Mouse (Mus musculus): ENCODE results near the gene Ndufb4. TPM values are rescaled to one million over a fixed set of nuclear protein-coding genes. Genes with fewer than 3 reads are reported as not detected.
"Not testable (repeated sequence)": the region's sequence is repeated elsewhere in the genome, so short reads cannot be mapped to it uniquely, and the experiment has no call there.

Gene Ndufb4
- polyA plus RNA-seq, 1 experiment from 2014 or later: 32.2 TPM

DNA sequence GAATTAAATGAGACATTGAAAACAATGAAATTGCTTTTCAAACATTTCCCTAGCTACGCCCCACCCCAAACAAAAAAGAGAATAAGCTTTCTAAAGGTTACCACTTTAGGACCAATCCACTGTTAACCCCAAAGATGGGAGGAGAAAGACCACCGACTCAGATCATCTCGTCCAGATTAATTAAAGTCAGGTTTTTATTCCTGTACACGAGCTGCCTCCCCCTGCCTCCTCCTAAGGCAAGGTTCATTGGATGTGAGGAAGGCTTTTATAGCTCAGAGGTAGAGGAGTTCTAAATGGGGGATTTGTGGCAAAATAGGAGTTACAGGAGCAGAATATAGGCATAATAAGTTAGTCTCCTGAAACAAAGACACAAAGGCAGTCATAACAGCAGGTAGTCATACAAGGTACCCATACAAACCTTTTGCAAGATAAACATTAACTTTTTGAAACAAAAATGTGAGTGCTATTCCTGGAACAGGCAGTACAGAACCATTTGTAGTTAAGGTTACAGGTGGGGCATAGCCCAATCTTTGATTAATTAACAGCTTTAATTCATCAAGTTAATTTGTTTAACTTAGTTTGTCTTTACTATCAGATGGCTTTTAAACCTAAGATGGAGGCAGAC is 690 bp upstream of the Ndufb4 start:
- ATAC-seq: no peak
- in situ Hi-C loops (cut with MboI; ENCODE audit: low pct_unique_long_range_greater_than_20kb): no loop called here
- ChIA-PET CTCF (interaction anchor here (1.7 kb wide), 1 partner anchor 27 kb away, joined by 5 read pairs; no protein-coding TSS in a partner anchor), POLR2A (no interaction called here)
- no peaks in the 10 kb centered on the region for H3K27me3 ChIP-seq
- no peak for DNase-seq (ENCODE audit: low read depth, low spot score)
- TF ChIP-seq CTCF (IDR thresholded peaks at IDR 0.05): no peak

DNA sequence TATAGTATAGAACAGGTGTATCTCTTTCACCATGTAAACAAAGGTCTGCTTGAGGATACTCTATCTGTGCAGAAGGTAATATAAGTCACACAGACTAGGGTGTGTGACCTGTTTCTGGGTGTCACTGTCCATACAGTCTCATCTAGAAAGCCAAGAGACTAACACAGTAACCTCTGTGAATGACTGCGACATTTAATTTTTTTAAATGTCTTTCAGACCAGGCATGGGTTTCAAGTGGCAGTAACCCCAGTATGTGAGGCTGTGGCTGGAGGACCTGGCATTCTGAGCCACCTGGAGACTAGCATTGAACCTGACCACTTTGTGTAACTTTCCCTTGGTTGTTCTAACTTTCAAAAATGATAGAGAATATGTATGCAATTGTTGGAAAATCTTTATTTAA is 1.2 kb downstream of the Ndufb4 start:
- no peak for DNase-seq (ENCODE audit: low read depth, low spot score)
- POLR2A ChIA-PET: interaction anchor here (0.7 kb wide), 1 partner anchor 264 kb away, joined by 3 read pairs; no protein-coding TSS in a partner anchor
- in situ Hi-C loops (cut with MboI; ENCODE audit: low pct_unique_long_range_greater_than_20kb): no loop called here
- no peak for TF ChIP-seq CTCF (IDR thresholded peaks at IDR 0.05)
- no peak for ATAC-seq
- H3K27me3 ChIP-seq: no peaks in the 10 kb centered on the region
- CTCF ChIA-PET: interaction anchor here (1.1 kb wide), 1 partner anchor 38 kb away, joined by 3 read pairs; no protein-coding TSS in a partner anchor

- H3K27me3 ChIP-seq: no peaks in the 10 kb centered on the region
- no peak for DNase-seq (ENCODE audit: low read depth, low spot score)
- in situ Hi-C loops (cut with MboI; ENCODE audit: low pct_unique_long_range_greater_than_20kb): no loop called here
- no peak for ATAC-seq
- POLR2A ChIA-PET: interaction anchor here (0.7 kb wide), 1 partner anchor 263 kb away, joined by 3 read pairs; no protein-coding TSS in a partner anchor
- CTCF ChIA-PET: interaction anchor here (1.1 kb wide), 1 partner anchor 37 kb away, joined by 3 read pairs; no protein-coding TSS in a partner anchor
- no peak for TF ChIP-seq CTCF (IDR thresholded peaks at IDR 0.05)
Observed at GRCm38 (mm10) chr16:37652654-37653053, 1.6 kb downstream of the Ndufb4 start.

GRCm38 (mm10) chr16:37651467-37651866 is 2.8 kb downstream of the Ndufb4 start:
- in situ Hi-C loops (cut with MboI; ENCODE audit: low pct_unique_long_range_greater_than_20kb): no loop called here
- ChIA-PET POLR2A (no interaction called here), CTCF (interaction anchor here (1.0 kb wide), 1 partner anchor 31 kb away, joined by 3 read pairs; no protein-coding TSS in a partner anchor)
- no peak for DNase-seq (ENCODE audit: low read depth, low spot score)
- H3K27me3 ChIP-seq: no peaks in the 10 kb centered on the region
- no peak for TF ChIP-seq CTCF (IDR thresholded peaks at IDR 0.05)
- no peak for ATAC-seq

- POLR2A ChIA-PET: interaction anchor here (0.6 kb wide), 1 partner anchor 638 kb away, joined by 5 read pairs; the partner anchor contains the start of gene Polq
- in situ Hi-C loops (cut with MboI; ENCODE audit: low pct_unique_long_range_greater_than_20kb): no loop called here
- CTCF ChIA-PET: interaction anchor here (2.8 kb wide), 1 partner anchor 14 kb away, joined by 7 read pairs; no protein-coding TSS in a partner anchor
- ATAC-seq (no peak), DNase-seq (ENCODE audit: low read depth, low spot score) (no peak)
- H3K27me3 ChIP-seq: no peaks in the 10 kb centered on the region
- TF ChIP-seq CTCF (IDR thresholded peaks at IDR 0.05): no peak
Observed at GRCm38 (mm10) chr16:37649068-37649467, 5.2 kb downstream of the Ndufb4 start.

DNA sequence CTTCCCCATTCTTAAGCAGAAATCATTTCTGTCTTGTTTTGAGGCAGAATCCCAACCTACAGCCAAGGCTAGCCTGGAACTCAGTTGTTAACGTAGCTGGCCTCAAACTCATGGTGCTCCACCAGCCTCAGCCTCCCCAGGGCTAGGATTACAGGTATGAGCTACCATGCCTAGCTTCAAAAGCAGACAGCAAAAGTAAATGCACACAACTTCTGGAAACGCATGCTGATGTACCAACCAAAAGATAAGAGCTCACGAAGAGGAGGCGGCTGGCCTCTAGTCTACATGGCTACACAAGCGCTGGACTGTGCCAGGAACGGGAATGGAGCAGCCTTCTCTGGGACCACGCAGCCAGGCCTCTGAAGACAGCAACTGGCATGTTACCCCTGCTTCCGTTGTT is 6.3 kb downstream of the Ndufb4 start:
- DNase-seq (ENCODE audit: low read depth, low spot score) (no peak), ATAC-seq (no peak)
- in situ Hi-C loops (cut with MboI; ENCODE audit: low pct_unique_long_range_greater_than_20kb): no loop called here
- no peaks in the 10 kb centered on the region for H3K27me3 ChIP-seq
- ChIA-PET CTCF (interaction anchor here (1.0 to 1.4 kb wide), 2 partner anchors 36 to 106 kb away, joined by 3 to 5 read pairs; no protein-coding TSS in a partner anchor), POLR2A (no interaction called here)
- no peak for TF ChIP-seq CTCF (IDR thresholded peaks at IDR 0.05)

DNA sequence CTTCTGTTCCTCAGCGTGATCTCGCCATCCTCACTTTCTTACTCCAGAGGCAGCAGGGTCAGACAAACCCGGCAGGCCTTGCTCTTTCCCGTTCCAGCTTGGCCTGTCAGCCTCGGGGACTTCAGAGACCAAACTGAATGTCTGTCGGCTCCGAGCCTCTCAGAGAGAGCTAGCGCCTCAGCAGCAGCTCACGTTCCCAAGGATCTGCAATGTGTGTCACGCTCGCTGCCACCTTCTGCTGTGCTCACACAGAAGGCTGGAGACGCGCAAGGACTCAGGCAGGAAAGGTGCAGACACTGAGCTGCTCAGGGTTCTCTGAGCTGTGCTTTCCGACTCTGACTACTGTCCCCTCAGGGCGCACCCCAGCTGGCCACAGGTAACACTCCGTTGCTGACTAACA is 7.2 kb downstream of the Ndufb4 start:
- no peaks in the 10 kb centered on the region for H3K27me3 ChIP-seq
- no peak for TF ChIP-seq CTCF (IDR thresholded peaks at IDR 0.05)
- POLR2A ChIA-PET: no interaction called here
- in situ Hi-C loops (cut with MboI; ENCODE audit: low pct_unique_long_range_greater_than_20kb): no loop called here
- CTCF ChIA-PET: interaction anchor here (1.4 kb wide), 1 partner anchor 37 kb away, joined by 5 read pairs; no protein-coding TSS in a partner anchor
- DNase-seq (ENCODE audit: low read depth, low spot score) (no peak), ATAC-seq (no peak)

DNA sequence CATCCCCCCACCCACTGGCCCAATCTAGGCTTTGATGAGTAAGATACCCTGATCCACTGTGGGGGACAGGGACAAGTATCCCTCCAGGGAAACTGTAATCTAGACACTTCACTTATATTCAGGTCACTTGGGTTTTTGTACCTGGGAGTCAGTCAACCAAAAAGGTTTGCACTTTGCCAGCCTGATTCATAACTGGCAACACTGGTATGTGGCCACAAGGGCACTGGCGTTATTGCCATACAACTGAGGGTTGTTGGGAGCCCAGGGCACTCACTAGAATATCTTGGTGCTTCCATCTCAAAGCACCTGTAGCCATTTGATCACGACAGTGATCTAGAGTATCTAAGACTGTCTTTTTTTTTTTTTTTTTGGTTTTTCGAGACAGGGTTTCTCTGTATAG is 8.5 kb downstream of the Ndufb4 start:
- in situ Hi-C loops (cut with MboI; ENCODE audit: low pct_unique_long_range_greater_than_20kb): no loop called here
- ATAC-seq: no peak
- no peak for TF ChIP-seq CTCF (IDR thresholded peaks at IDR 0.05)
- CTCF ChIA-PET: no interaction called here
- POLR2A ChIA-PET: no interaction called here
- no peaks in the 10 kb centered on the region for H3K27me3 ChIP-seq
- no peak for DNase-seq (ENCODE audit: low read depth, low spot score)

GRCm38 (mm10) chr16:37645211-37645610 is 9.0 kb downstream of the Ndufb4 start:
- TF ChIP-seq CTCF (IDR thresholded peaks at IDR 0.05): no peak
- ATAC-seq (no peak), DNase-seq (ENCODE audit: low read depth, low spot score) (no peak)
- H3K27me3 ChIP-seq: no peaks in the 10 kb centered on the region
- ChIA-PET POLR2A (no interaction called here), CTCF (no interaction called here)
- in situ Hi-C loops (cut with MboI; ENCODE audit: low pct_unique_long_range_greater_than_20kb): no loop called here

- ChIA-PET POLR2A (no interaction called here), CTCF (no interaction called here)
- DNase-seq (ENCODE audit: low read depth, low spot score): no peak
- no peak for TF ChIP-seq CTCF (IDR thresholded peaks at IDR 0.05)
- in situ Hi-C loops (cut with MboI; ENCODE audit: low pct_unique_long_range_greater_than_20kb): no loop called here
- no peak for ATAC-seq
- no peaks in the 10 kb centered on the region for H3K27me3 ChIP-seq
Observed at GRCm38 (mm10) chr16:37644486-37644885, 9.8 kb downstream of the Ndufb4 start.

DNA sequence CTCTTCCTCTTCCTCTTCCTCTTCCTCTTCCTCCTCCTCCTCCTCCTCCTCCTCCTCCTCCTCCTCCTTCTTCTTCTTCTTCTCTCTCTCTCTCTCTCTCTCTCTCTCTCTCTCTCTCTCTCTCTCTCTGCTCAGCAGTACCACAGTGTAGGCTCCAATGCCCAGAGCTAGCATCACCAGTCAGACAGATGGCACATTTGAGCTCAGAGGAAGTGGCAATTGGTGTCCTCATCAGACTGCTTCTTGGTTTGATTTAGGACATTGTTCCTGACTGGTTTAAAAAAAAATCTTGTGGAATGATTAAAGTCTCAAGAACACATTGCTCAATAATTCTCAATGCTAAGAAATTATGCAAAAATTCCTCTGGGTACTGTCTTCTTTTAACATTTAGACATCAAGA is 13.7 kb downstream of the Ndufb4 start:
- in situ Hi-C loops (cut with MboI; ENCODE audit: low pct_unique_long_range_greater_than_20kb); DNase-seq (ENCODE audit: low read depth, low spot score); ATAC-seq; POLR2A ChIA-PET; CTCF ChIA-PET; H3K27me3 ChIP-seq: not testable (repeated sequence)

Data from Patski (cell line).